Mouse (Mus musculus) forebrain, embryonic 11.5 days (tissue): Measurements from ENCODE around the gene Lman1l. TPM values are rescaled to one million over a fixed set of nuclear protein-coding genes. Genes with fewer than 3 reads are reported as not detected.

Experiments used
- ATAC-seq: fragments of 200-750 bp; cut with Nextera tagmentation; replicated peaks from 2 replicates; pipeline ENCODE4 v1.8.0; 2017; ENCODE audit warnings: moderate TSS enrichment; ENCODE audit not compliant: low FRiP score
- DNase-seq: peaks from one replicate; pipeline ENCODE4 v3.0.0-alpha.2; 2017; ENCODE audit warnings: low spot score
- H3K27ac ChIP-seq: fragments of 300-500 bp; sonication (generic); 2 replicates; pipeline ENCODE4 v1.5.1; 2014; ENCODE audit warnings: low read depth, low read length
- H3K27me3 ChIP-seq: fragments of 300-500 bp; sonication (generic); 2 replicates; pipeline ENCODE4 v1.6.1; 2014; ENCODE audit warnings: mild to moderate bottlenecking, low read length, mixed read lengths; ENCODE audit not compliant: control insufficient read depth, insufficient read depth
- H3K36me3 ChIP-seq: fragments of 300-500 bp; sonication (generic); 2 replicates; pipeline ENCODE4 v1.6.1; 2014; ENCODE audit warnings: mild to moderate bottlenecking, low read length, moderate library complexity, mixed read lengths; ENCODE audit not compliant: control insufficient read depth, insufficient read depth
- H3K4me1 ChIP-seq: fragments of 300-500 bp; sonication (generic); replicated peaks from 2 replicates; pipeline ENCODE4 v1.6.1; 2014; ENCODE audit warnings: low read length, mixed read lengths; ENCODE audit not compliant: control insufficient read depth, insufficient read depth
- H3K4me2 ChIP-seq: fragments of 300-500 bp; sonication (generic); 2 replicates; pipeline ENCODE4 v1.6.1; 2014; ENCODE audit warnings: low read depth, mild to moderate bottlenecking, low read length, moderate library complexity, mixed read lengths; ENCODE audit not compliant: severe bottlenecking
- H3K4me3 ChIP-seq: fragments of 300-500 bp; sonication (generic); 2 replicates; pipeline ENCODE4 v1.5.1; 2014; ENCODE audit warnings: low read depth, low read length
- H3K9ac ChIP-seq: fragments of 300-500 bp; sonication (generic); 2 replicates; pipeline ENCODE4 v1.6.1; 2014; ENCODE audit warnings: low read length
- H3K9me3 ChIP-seq: fragments of 300-500 bp; sonication (generic); 2 replicates; pipeline ENCODE4 v1.6.1; 2016; ENCODE audit warnings: low read length, mixed read lengths; ENCODE audit not compliant: control insufficient read depth
- WGBS: fragments of 180-500 bp; shearing (Covaris S2); extraction: QIAGEN DNeasy Blood & Tissue Kit; methylation state at CpG from one replicate; pipeline ENCODE4 v1.1.7; 2014; 5-methylcytosine and 5-hydroxymethylcytosine counted together
- polyA plus RNA-seq: library from polyadenylated mRNA; unstranded; fragments of >200 nt; fragmentation: Nextera tagmentation; extraction: Ambion mirVana; gene quantifications from 2 replicates; pipeline ENCODE4 v1.2.1, GENCODE M21; 2014

Lman1l gene
- polyA plus RNA-seq, 1 experiment from 2014 or later: not detected

GRCm38 (mm10) chr9:57652351-57652750, 31.8 kb upstream of the Lman1l start:
- WGBS: 63% methylated on average over 9 of the region's 9 CpGs
- Histone ChIP-seq H3K9ac (no peak overlapping the region), H3K27me3 (0 out of 2 replicates have a peak, but pooled peaks cover 3% of the 10 kb centered on the region), H3K4me3 (no peak overlapping the region), H3K4me2 (no peak overlapping the region), H3K4me1 (peaks cover 6% of the 10 kb centered on the region; the same call in 1 of the 2 replicates), H3K36me3 (no peaks in the 10 kb centered on the region), H3K9me3 (no peaks in the 10 kb centered on the region), H3K27ac (no peak overlapping the region)
- ATAC-seq: no peak
- DNase-seq: no peak

DNA sequence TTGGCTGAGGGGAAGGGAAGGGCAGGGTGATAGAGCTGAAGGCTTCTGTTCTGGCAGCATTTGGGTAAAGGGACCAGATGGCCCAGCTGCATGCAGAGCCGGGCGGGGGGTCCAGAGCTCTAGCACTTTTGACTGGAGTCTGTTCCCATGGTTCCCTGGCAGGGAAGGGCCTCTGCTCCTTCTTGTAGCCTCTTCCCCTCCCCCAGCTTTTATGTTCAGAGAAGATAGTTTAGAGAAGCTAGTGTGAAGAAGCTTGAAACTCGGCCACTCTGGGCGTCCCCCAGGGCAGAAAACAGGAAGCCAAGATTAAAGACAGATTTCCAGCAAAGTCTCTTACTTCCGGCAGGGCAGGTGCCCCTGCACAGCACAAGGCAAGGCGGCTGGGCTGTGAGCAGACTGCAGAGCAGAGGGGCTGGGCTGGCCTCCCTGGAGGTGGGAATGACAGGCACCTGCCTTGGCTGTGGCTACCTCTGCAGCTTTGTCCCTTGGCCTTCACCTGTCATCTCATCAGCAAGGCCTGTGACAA, 30.3 kb upstream of the Lman1l start:
- H3K4me3 ChIP-seq: no peak overlapping the region
- no peak overlapping the region for H3K27ac ChIP-seq
- no peak overlapping the region for H3K4me2 ChIP-seq
- no peak overlapping the region for H3K9ac ChIP-seq
- H3K4me1 ChIP-seq: peaks cover 6% of the 10 kb centered on the region; the same call in 1 of the 2 replicates
- no peak for ATAC-seq
- no peaks in the 10 kb centered on the region for H3K9me3 ChIP-seq
- H3K27me3 ChIP-seq: 0 out of 2 replicates have a peak, but pooled peaks cover 3% of the 10 kb centered on the region
- no peaks in the 10 kb centered on the region for H3K36me3 ChIP-seq
- 43% methylated on average over 6 of the region's 6 CpGs for WGBS
- no peak for DNase-seq

GRCm38 (mm10) chr9:57650130-57650785, 29.7 kb upstream of the Lman1l start:
- Histone ChIP-seq H3K27ac (no peak overlapping the region), H3K4me2 (no peak overlapping the region), H3K9ac (no peak overlapping the region), H3K27me3 (0 out of 2 replicates have a peak, but pooled peaks cover 3% of the 10 kb centered on the region), H3K9me3 (no peaks in the 10 kb centered on the region), H3K4me3 (no peak overlapping the region), H3K4me1 (peaks cover 4% of the 10 kb centered on the region; the same call in 1 of the 2 replicates), H3K36me3 (no peaks in the 10 kb centered on the region)
- DNase-seq (no peak), ATAC-seq (no peak)
- 95% methylated on average over 6 of the region's 6 CpGs for WGBS

DNA sequence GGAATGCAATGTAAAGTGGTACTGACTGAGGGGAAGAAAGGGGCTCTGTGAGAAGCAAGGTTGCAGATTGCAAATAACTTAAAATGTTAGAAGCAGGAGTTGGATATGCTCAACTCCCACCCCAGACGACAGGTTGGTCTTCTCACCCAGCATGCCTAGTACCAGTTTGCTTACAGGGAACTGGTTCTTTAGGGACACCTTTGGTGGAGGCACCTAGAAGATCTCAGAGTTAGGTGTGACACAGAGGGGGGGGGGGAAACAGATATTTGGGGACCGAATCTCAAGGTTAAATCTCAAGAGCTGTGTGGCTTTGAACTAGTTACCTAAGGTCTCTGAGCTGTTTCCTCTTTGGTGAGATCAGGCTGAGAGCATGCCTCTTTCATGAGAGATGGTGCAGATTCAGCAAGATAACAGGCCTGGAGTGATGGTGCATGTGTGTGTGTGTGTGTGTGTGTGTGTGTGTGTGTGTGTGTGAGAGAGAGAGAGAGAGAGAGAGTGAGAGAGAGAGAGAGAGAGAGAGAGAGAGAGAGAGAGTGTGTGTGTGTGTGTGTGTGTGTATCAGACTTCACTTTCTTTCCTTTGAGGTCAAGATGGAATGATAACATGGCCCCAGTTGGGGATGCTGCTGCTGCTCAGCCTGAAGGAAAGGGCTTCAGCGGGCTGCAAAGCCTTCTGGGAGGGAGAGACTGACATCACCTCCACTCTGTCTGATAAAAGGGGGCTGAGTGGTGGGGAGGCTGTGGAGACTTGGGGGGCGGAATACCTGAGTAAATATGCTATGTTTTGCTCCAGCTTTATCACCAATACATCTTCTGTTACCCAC, 26.9 kb upstream of the Lman1l start:
- no peaks in the 10 kb centered on the region for H3K27me3 ChIP-seq
- WGBS: 74% methylated on average over 4 of the region's 4 CpGs
- H3K9ac ChIP-seq: no peak overlapping the region; the same call in 1 of the 2 replicates
- DNase-seq (no peak), ATAC-seq (no peak)
- H3K36me3 ChIP-seq: no peaks in the 10 kb centered on the region
- no peak overlapping the region for H3K4me3 ChIP-seq
- H3K4me2 ChIP-seq: no peak overlapping the region
- peaks cover 14% of the 10 kb centered on the region for H3K4me1 ChIP-seq
- no peak overlapping the region for H3K27ac ChIP-seq
- no peaks in the 10 kb centered on the region for H3K9me3 ChIP-seq

- no peak for DNase-seq
- Histone ChIP-seq H3K27ac (no peak overlapping the region), H3K4me2 (no peak overlapping the region), H3K36me3 (no peaks in the 10 kb centered on the region), H3K4me1 (peaks cover 14% of the 10 kb centered on the region), H3K27me3 (no peaks in the 10 kb centered on the region), H3K4me3 (no peak overlapping the region), H3K9ac (no peak overlapping the region; the same call in 1 of the 2 replicates), H3K9me3 (no peaks in the 10 kb centered on the region)
- ATAC-seq: no peak
- WGBS: 66% methylated on average over 12 of the region's 12 CpGs
Measured at GRCm38 (mm10) chr9:57646551-57647103, 26.1 kb upstream of the Lman1l start.

- H3K36me3 ChIP-seq: no peaks in the 10 kb centered on the region
- H3K9ac ChIP-seq: peak overlapping the region; percentile 99
- ATAC-seq (peak; percentile 89), DNase-seq (peak; percentile 98)
- peak overlapping the region; percentile 93 for H3K27ac ChIP-seq
- H3K4me1 ChIP-seq: peaks cover 11% of the 10 kb centered on the region
- H3K4me3 ChIP-seq: peak overlapping the region; percentile 96
- H3K9me3 ChIP-seq: no peaks in the 10 kb centered on the region
- 0% methylated on average over 59 of the region's 85 CpGs for WGBS
- H3K27me3 ChIP-seq: no peaks in the 10 kb centered on the region
- peak overlapping the region; percentile 84 for H3K4me2 ChIP-seq
Measured at GRCm38 (mm10) chr9:57644944-57645893, 24.6 kb upstream of the Lman1l start.

- H3K9me3 ChIP-seq: no peaks in the 10 kb centered on the region
- no peak for DNase-seq
- 0 out of 2 replicates have a peak overlapping the region, but pooled peaks have one; percentile 31 for H3K27ac ChIP-seq
- H3K4me1 ChIP-seq: peaks cover 13% of the 10 kb centered on the region
- H3K27me3 ChIP-seq: no peaks in the 10 kb centered on the region
- no peaks in the 10 kb centered on the region for H3K36me3 ChIP-seq
- ATAC-seq: peak; percentile 31
- peak overlapping the region; percentile 99 for H3K9ac ChIP-seq
- under 1% methylated on average over 18 of the region's 18 CpGs for WGBS
- peak overlapping the region; percentile 84 for H3K4me2 ChIP-seq
- H3K4me3 ChIP-seq: peak overlapping the region; percentile 96
Measured at GRCm38 (mm10) chr9:57644442-57644943, 23.9 kb upstream of the Lman1l start.
